Mouse (Mus musculus) bone marrow macrophage, adult 2 months (primary cell): Measurements from ENCODE around the gene Nupl2.

ENCODE experiments used
- CTCF ChIP-seq: IDR thresholded peaks from 2 replicates; pipeline ENCODE4 v1.5.1; 2012; ENCODE audit warnings: low read depth, mild to moderate bottlenecking, low read length, moderate library complexity
- POLR2A ChIP-seq: IDR thresholded peaks from 2 replicates; pipeline ENCODE4 v1.6.1; 2012; ENCODE audit warnings: mild to moderate bottlenecking, low read depth, low read length, borderline replicate concordance

DNA sequence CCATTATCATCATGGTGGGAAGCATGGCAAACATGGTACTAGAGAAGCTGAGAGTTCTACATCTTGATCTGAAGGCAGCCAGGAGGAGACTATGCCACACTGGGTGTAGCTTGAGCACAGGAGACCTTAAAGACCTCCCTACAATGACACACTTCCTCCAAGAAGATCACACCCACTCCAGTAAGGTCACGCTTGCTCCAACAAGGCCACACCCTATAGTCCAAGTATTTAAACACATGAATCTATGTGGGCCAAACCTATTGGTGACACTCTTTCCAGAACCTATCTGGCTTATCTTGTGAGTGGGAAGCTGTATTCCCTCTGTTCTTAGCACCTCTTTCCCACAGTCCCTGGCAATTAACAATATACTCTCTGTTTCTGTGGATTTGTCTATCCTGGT lies 50.1 kb downstream of the Nupl2 start:
- no peak for TF ChIP-seq CTCF
- no peak for TF ChIP-seq POLR2A
